Mouse (Mus musculus): ENCODE results near the gene 1300017J02Rik.

- TF ChIP-seq CTCF (IDR thresholded peaks at IDR 0.05; ENCODE audit: low read depth), result no peak
- no peak for TF ChIP-seq EP300 (IDR thresholded peaks at IDR 0.05; ENCODE audit: low read depth)
These were observed 3.8 kb downstream of the 1300017J02Rik start for GRCm38 (mm10) chr9:103301086-103301485.

Data from heart, postnatal 0 days (tissue).